Mouse (Mus musculus): ENCODE results near the gene Dazap1. TPM values are rescaled to one million over a fixed set of nuclear protein-coding genes. Genes with fewer than 3 reads are reported as not detected.

Gene Dazap1
- total and polyA plus RNA-seq, 2 experiments, result 38.0 to 43.5 TPM

GRCm38 (mm10) chr10:80262169-80262568, 883 bp downstream of the Dazap1 start:
- WGBS, result 30% methylated on average over 12 of the region's 12 CpGs
- peaks cover 20% of the 10 kb centered on the region for H3K4me1 ChIP-seq (ENCODE audit: control insufficient read depth, insufficient read depth, low read length)
- 0 out of 2 replicates have a peak, but pooled peaks cover 1% of the 10 kb centered on the region for H3K36me3 ChIP-seq (ENCODE audit: control insufficient read depth, insufficient read depth, low read length)
- H3K79me2 ChIP-seq (ENCODE audit: control insufficient read depth, insufficient read depth, low read length), result peaks cover 21% of the 10 kb centered on the region; the same call in 1 of the 2 replicates
- DNase-seq (ENCODE audit: extremely low read depth, low read depth, low spot score), result no peak
- peak overlapping the region; percentile 4; the same call in 1 of the 2 replicates for H3K4me3 ChIP-seq (ENCODE audit: insufficient read depth, low read depth, low read length)
- H3K27me3 ChIP-seq (ENCODE audit: control insufficient read depth, insufficient read depth, low read length), result no peaks in the 10 kb centered on the region
- TF ChIP-seq CTCF (IDR thresholded peaks at IDR 0.05; ENCODE audit: low read depth, low read length) (no peak), POLR2A (IDR thresholded peaks at IDR 0.05; ENCODE audit: extremely low read depth, insufficient read depth, low read length) (no peak)
- peak overlapping the region; percentile 65 for H3K27ac ChIP-seq (replicated peaks; ENCODE audit: insufficient read depth, low read depth, low read length)
- H3K9ac ChIP-seq (ENCODE audit: low read depth, low read length), result no peak overlapping the region

- no peak for DNase-seq (ENCODE audit: extremely low read depth, low read depth, low spot score)
- H3K36me3 ChIP-seq (ENCODE audit: control insufficient read depth, insufficient read depth, low read length), result 0 out of 2 replicates have a peak, but pooled peaks cover 1% of the 10 kb centered on the region
- peaks cover 28% of the 10 kb centered on the region for H3K79me2 ChIP-seq (ENCODE audit: control insufficient read depth, insufficient read depth, low read length)
- TF ChIP-seq CTCF (IDR thresholded peaks at IDR 0.05; ENCODE audit: low read depth, low read length), result no peak
- TF ChIP-seq POLR2A (IDR thresholded peaks at IDR 0.05; ENCODE audit: extremely low read depth, insufficient read depth, low read length), result no peak
- WGBS, result 80% methylated on average over 10 of the region's 10 CpGs
- H3K27ac ChIP-seq (replicated peaks; ENCODE audit: insufficient read depth, low read depth, low read length), result peak overlapping the region; percentile 27
- no peak overlapping the region for H3K9ac ChIP-seq (ENCODE audit: low read depth, low read length)
- H3K27me3 ChIP-seq (ENCODE audit: control insufficient read depth, insufficient read depth, low read length), result no peaks in the 10 kb centered on the region
- peaks cover 25% of the 10 kb centered on the region for H3K4me1 ChIP-seq (ENCODE audit: control insufficient read depth, insufficient read depth, low read length)
- H3K4me3 ChIP-seq (ENCODE audit: insufficient read depth, low read depth, low read length), result no peak overlapping the region
These were observed 1.6 kb downstream of the Dazap1 start for GRCm38 (mm10) chr10:80262776-80263365.

DNA sequence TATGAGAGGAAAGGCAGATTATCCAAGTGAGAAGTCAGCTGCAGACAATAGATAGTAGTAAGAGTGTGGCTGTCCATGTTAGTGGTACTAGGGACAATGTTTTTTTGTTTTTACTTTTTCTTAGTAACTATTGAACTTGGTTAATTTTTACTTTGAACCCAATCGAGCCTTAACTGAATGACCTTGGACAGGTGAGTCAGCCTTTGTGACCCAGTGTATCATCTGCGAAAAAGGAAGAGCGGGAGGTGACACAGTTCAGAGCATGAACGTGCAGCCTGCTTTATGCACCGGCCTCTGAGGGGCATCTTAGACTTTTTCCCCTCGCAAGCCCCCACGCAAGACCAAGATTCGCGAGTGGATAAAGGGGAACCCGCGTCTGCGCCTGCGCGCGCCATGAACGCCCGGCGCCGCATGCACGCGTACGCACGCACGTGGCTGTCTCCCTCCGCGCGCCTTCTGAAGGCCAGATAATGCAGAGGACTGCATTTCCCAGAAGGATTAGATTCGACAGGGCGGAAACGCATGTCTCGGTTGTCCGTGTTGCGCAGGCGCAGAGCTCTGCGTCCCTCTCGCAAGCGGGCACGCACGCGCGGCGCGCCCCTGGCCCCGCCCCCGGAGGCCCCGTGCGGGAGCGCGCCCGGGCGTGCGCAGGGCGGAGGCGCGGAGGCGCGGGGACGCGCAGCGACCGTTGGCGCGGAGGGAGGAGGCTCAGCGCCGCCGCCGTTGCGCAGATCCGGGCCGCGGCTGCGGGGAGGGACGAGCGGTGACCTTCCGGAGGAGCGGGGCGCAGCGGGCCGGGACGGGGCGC, 3.3 kb downstream of the Dazap1 start:
- peaks cover 26% of the 10 kb centered on the region for H3K4me1 ChIP-seq (ENCODE audit: control insufficient read depth, insufficient read depth, low read length)
- peak; percentile 95 for DNase-seq (ENCODE audit: extremely low read depth, low read depth, low spot score)
- no peaks in the 10 kb centered on the region for H3K27me3 ChIP-seq (ENCODE audit: control insufficient read depth, insufficient read depth, low read length)
- TF ChIP-seq CTCF (IDR thresholded peaks at IDR 0.05; ENCODE audit: low read depth, low read length), result no peak
- TF ChIP-seq POLR2A (IDR thresholded peaks at IDR 0.05; ENCODE audit: extremely low read depth, insufficient read depth, low read length), result peak; percentile 92
- peak overlapping the region; percentile 99 for H3K27ac ChIP-seq (replicated peaks; ENCODE audit: insufficient read depth, low read depth, low read length)
- peak overlapping the region; percentile 99 for H3K9ac ChIP-seq (ENCODE audit: low read depth, low read length)
- peak overlapping the region; percentile 87 for H3K4me3 ChIP-seq (ENCODE audit: insufficient read depth, low read depth, low read length)
- H3K79me2 ChIP-seq (ENCODE audit: control insufficient read depth, insufficient read depth, low read length), result peaks cover 28% of the 10 kb centered on the region
- WGBS, result under 1% methylated on average over 81 of the region's 81 CpGs
- H3K36me3 ChIP-seq (ENCODE audit: control insufficient read depth, insufficient read depth, low read length), result no peaks in the 10 kb centered on the region

DNA sequence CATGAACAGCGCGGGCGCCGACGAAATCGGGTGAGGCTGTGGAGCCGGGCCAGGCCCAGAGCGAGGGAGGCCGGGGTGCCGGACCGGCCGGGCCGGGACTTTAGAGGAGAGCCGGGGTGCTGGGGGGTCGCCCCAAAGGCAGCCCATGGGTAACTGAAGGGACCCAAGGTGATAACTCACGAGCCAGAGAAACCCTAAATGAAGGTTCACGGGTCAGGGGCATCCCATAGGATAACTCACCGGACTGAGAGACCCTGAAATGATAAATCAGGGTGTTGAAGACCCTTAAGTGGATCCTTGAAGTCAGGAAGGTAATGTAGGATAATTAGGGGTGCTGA, 3.8 kb downstream of the Dazap1 start:
- no peak for DNase-seq (ENCODE audit: extremely low read depth, low read depth, low spot score)
- H3K27me3 ChIP-seq (ENCODE audit: control insufficient read depth, insufficient read depth, low read length), result no peaks in the 10 kb centered on the region
- peak overlapping the region; percentile 99 for H3K27ac ChIP-seq (replicated peaks; ENCODE audit: insufficient read depth, low read depth, low read length)
- no peaks in the 10 kb centered on the region for H3K36me3 ChIP-seq (ENCODE audit: control insufficient read depth, insufficient read depth, low read length)
- H3K4me1 ChIP-seq (ENCODE audit: control insufficient read depth, insufficient read depth, low read length), result peaks cover 30% of the 10 kb centered on the region
- peak overlapping the region; percentile 87 for H3K4me3 ChIP-seq (ENCODE audit: insufficient read depth, low read depth, low read length)
- peak overlapping the region; percentile 99 for H3K9ac ChIP-seq (ENCODE audit: low read depth, low read length)
- peaks cover 27% of the 10 kb centered on the region for H3K79me2 ChIP-seq (ENCODE audit: control insufficient read depth, insufficient read depth, low read length)
- TF ChIP-seq CTCF (IDR thresholded peaks at IDR 0.05; ENCODE audit: low read depth, low read length), result no peak
- no peak for TF ChIP-seq POLR2A (IDR thresholded peaks at IDR 0.05; ENCODE audit: extremely low read depth, insufficient read depth, low read length)
- under 1% methylated on average over 18 of the region's 18 CpGs for WGBS

DNA sequence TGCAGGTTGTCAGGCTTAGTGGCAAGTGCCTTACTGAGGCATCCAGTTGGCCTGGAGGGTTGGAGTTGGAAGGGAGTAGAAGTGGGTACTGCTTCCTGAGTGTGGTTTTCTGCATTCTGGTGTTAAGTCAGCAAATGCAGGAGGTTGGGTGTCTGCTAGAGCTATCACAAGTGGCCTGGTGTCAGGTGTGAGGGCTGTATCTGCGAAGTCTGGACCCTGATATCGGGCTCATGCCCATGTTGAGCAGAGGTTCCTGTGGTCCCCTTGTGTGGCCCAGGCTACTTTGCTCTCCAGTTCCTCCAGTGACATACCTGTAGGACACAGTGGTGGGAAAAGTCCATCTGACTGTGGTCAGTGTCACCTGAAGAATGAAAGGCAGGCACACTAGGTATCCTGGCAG, 8.8 kb downstream of the Dazap1 start:
- Histone ChIP-seq H3K27ac (replicated peaks; ENCODE audit: insufficient read depth, low read depth, low read length) (peak overlapping the region; percentile 94), H3K4me1 (ENCODE audit: control insufficient read depth, insufficient read depth, low read length) (peaks cover 54% of the 10 kb centered on the region), H3K4me3 (ENCODE audit: insufficient read depth, low read depth, low read length) (no peak overlapping the region), H3K9ac (ENCODE audit: low read depth, low read length) (peak overlapping the region; percentile 70), H3K36me3 (ENCODE audit: control insufficient read depth, insufficient read depth, low read length) (peaks cover 3% of the 10 kb centered on the region; the same call in 1 of the 2 replicates), H3K27me3 (ENCODE audit: control insufficient read depth, insufficient read depth, low read length) (no peaks in the 10 kb centered on the region), H3K79me2 (ENCODE audit: control insufficient read depth, insufficient read depth, low read length) (peaks cover 46% of the 10 kb centered on the region)
- TF ChIP-seq POLR2A (IDR thresholded peaks at IDR 0.05; ENCODE audit: extremely low read depth, insufficient read depth, low read length) (no peak), CTCF (IDR thresholded peaks at IDR 0.05; ENCODE audit: low read depth, low read length) (no peak)
- WGBS, result 80% methylated on average over 2 of the region's 2 CpGs
- peak; percentile 67 for DNase-seq (ENCODE audit: extremely low read depth, low read depth, low spot score)

Data from liver, adult 2 months (tissue).